Mouse (Mus musculus): ENCODE data around the gene Neto2. TPM values are rescaled to one million over a fixed set of nuclear protein-coding genes. Genes with fewer than 3 reads are reported as not detected.
"Not testable (repeated sequence)": the region's sequence is repeated elsewhere in the genome, so short reads cannot be mapped to it uniquely, and the experiment has no call there.

The Neto2 gene
- total RNA-seq (2021), result 1 to 10 TPM; 3.2 to 4.0 TPM
- long read RNA-seq, experiment 1, full-length matches to known transcripts, result 2 of 6 reads
- long read RNA-seq, experiment 1, partial matches to known transcripts, result 1 of 6 reads
- long read RNA-seq, experiment 1, other reads (novel, unspliced or antisense), result 3 of 6 reads
- long read RNA-seq, experiment 2, partial matches to known transcripts, result 0 of 2 reads
- long read RNA-seq, experiment 2, other reads (novel, unspliced or antisense), result 1 of 2 reads

- peak; percentile 72 for DNase-seq
Measured at GRCm38 (mm10) chr8:85700751-85701351, at the start of gene Neto2. TSS of gene Neto2 (minus strand) at chr8:85700924.

GRCm38 (mm10) chr8:85745053-85745452, 44.3 kb upstream of the Neto2 start:
- no peak for DNase-seq

- DNase-seq, result no peak
Measured at GRCm38 (mm10) chr8:85730545-85730944, 29.8 kb upstream of the Neto2 start.

- no peak for DNase-seq
Measured at GRCm38 (mm10) chr8:85717271-85717670, 16.5 kb upstream of the Neto2 start.

GRCm38 (mm10) chr8:85716696-85717095, 16.0 kb upstream of the Neto2 start:
- DNase-seq, result no peak

GRCm38 (mm10) chr8:85706988-85707387, 6.3 kb upstream of the Neto2 start:
- DNase-seq, result no peak

GRCm38 (mm10) chr8:85700101-85700750, 498 bp downstream of the Neto2 start:
- peak; percentile 71 for DNase-seq

- peak; percentile 54 for DNase-seq
Measured at GRCm38 (mm10) chr8:85699051-85699450, 1.7 kb downstream of the Neto2 start.

GRCm38 (mm10) chr8:85665146-85665545, 35.6 kb downstream of the Neto2 start:
- DNase-seq, result peak; percentile 12

- peak; percentile 64 for DNase-seq
Measured at GRCm38 (mm10) chr8:85661995-85662394, 38.7 kb downstream of the Neto2 start.

- no peak for DNase-seq
Measured at GRCm38 (mm10) chr8:85651201-85651600, 49.5 kb downstream of the Neto2 start.

- DNase-seq, result no peak
Measured at GRCm38 (mm10) chr8:85648553-85648952, 52.2 kb downstream of the Neto2 start.

GRCm38 (mm10) chr8:85644921-85645665, 55.6 kb downstream of the Neto2 start:
- no peak for DNase-seq

- DNase-seq, result no peak
Measured at GRCm38 (mm10) chr8:85624450-85624849, 76.3 kb downstream of the Neto2 start.

GRCm38 (mm10) chr8:85623246-85623645, 77.5 kb downstream of the Neto2 start:
- DNase-seq, result no peak

- no peak for DNase-seq
Measured at GRCm38 (mm10) chr8:85618789-85619188, 81.9 kb downstream of the Neto2 start.

GRCm38 (mm10) chr8:85617125-85617524, 83.6 kb downstream of the Neto2 start:
- DNase-seq, result not testable (repeated sequence)

GRCm38 (mm10) chr8:85608836-85609235, 91.9 kb downstream of the Neto2 start:
- no peak for DNase-seq

GRCm38 (mm10) chr8:85607804-85608203, 92.9 kb downstream of the Neto2 start:
- DNase-seq, result no peak

- no peak for DNase-seq
Measured at GRCm38 (mm10) chr8:85606974-85607373, 93.8 kb downstream of the Neto2 start.

- DNase-seq, result no peak
Measured at GRCm38 (mm10) chr8:85606561-85606960, 94.2 kb downstream of the Neto2 start.

- no peak for DNase-seq
Measured at GRCm38 (mm10) chr8:85604201-85604600, 96.5 kb downstream of the Neto2 start.

All from gastrocnemius, postnatal 10 days (tissue).